Mouse (Mus musculus) spleen, postnatal 36 days (tissue): Measurements from ENCODE around the gene Vps4b.
"Not testable (repeated sequence)": the region's sequence is repeated elsewhere in the genome, so short reads cannot be mapped to it uniquely, and the experiment has no call there.

Source experiments
- DNase-seq, 2 experiments: peaks; one replicate each; pipeline ENCODE4 v3.0.0; 2022; ENCODE audit warnings: low spot score in 2 of 2, mixed read lengths in 1 of 2

Gene Vps4b

DNA sequence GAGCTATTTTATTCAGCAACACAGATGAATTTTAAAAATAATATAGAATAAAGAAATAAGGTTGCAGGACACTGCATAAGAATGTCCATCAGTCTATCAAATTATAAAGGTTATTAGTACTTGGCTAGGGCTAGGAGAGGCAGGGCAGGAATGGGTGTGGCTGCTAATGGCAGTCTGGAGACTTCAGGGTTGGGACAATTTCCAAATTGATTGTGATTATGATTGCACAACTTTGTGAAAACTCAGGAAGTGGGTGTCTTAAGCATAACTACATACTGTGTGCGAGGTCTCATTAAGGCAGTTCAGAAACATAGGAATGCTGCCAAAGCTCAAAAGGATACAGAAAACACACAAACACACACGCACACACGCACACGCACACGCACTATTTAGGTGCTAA is 44.5 kb downstream of the Vps4b start:
- DNase-seq = no peak

DNA sequence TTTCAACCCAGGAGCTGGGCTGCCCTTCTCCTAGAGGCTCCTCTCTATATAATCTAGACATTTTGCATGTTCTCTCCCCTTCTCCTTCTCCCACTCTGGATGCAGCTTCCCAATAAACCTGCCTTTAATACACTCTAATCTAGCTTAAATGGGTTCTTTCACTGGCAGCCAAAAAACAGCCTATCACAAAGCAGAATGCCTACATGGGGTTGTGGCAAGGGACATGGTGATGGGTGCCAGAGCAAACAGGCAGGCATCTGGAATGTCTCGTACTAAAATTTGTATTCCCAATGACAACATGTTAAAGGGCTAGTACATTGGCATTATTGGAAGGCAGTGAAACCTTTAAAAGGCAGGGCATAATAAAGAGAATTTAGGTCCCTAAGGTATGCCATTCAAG is 45.9 kb downstream of the Vps4b start:
- no peak for DNase-seq

DNA sequence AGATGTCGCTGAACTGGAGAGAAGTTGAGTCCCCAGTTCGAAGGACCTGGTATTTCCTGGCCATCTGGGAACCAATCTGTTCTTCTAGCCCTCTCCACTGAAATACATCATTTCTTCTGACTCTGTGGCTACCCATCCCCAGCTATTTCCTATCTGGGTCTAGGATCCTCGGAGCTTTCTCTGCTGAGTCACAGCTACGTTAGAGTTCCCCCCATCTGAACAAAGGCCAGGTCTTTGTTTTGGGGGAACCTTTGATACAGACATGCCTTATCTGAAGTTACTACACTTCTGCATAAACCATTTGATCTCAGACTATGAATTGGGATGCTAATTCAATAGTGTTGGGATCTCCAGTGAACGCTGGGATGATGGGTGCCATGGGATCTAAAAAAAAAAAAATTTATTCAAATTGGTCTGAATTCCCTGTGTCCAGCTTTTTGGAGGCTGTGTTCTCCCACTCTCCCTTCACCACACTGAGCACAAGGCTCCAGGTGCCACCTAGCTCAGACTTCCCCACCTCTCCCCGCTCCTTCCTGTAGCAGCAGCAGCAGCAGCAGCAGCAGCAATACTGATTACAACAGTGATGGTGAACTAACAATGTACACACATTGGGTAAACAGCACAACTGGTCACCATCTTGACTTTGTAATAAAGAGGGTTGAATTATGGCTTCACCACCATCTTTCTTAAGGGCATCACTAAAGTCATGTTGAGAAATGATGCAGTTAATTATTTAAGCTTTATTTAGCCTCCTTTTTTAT is 47.8 kb downstream of the Vps4b start:
- no peak for DNase-seq

DNA sequence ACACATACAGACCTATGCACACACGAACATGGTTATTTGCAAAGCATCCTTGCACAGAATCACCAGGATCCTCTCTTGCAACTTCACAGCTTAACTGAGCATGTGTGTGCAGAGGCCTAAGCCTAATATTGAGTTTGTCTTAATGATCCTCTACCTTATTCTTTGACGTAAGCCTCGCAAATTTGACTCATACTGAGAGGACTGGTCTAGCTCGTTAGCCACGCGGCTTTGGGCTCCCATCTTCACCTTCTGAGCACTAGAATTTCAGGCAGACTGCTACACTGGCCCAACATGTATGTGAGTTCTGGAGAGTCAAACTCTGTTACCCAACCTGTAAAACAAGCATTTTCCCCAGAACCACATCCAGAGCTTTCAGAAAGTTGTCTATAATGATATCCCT is 53.5 kb downstream of the Vps4b start:
- no peak for DNase-seq

DNA sequence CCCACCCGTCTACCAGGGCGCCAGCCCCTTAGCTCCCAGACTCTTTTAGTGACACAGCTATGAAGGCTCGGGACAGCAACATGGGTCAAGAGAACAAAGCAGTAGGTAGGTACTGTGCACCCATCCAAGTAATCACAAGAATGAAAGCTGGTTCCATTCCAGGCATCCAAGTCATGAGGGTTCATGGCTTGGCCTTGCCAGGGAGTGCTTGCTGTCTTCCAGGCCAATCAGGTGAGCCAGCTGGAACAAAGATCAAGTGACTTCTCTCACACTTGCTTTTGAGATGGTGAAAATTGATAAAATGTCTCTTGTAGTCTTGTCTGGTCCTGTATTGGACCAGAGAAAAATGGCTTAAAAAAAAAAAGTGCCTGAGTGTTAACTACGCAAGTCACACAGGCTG is 55.8 kb downstream of the Vps4b start:
- DNase-seq = no peak

DNA sequence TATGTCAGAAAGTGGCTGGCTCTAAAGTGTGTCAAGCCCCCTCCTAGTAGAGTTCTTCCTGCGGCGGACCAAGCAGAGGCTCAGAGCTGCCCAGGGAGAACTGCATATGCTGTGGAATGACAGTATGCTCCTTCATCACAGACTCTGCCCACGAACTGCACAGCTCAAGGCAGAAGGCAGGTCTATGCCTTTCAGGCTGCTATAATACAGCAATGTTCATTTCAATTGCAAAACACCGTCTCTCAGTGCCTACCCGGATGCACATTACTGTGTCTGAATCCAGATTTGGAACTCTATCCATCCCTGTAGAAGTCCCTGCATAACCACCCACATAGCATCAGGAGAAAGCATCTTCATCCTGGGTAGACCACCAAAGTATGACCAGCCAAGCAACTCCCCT is 56.7 kb downstream of the Vps4b start:
- no peak for DNase-seq

DNA sequence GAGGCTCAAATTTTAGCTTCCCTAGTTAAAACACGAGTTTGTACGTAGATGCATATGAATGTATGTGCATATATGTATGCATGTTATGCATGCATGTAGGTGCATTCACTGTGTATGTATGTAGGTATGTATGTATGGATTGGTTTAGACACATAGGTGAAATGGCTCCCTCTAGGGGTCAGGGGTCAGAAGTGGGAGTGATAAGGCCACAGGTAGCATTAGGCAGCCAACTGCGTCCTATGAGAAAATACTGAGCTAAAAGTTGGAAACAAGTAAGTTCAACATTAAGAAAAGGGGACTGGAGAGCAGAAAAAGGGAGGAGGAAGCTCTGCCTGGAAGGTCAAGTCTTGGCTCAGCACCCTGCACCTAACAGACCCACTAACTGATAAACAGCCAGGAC is 58.4 kb downstream of the Vps4b start:
- DNase-seq = peak; percentile 45 to 53

DNA sequence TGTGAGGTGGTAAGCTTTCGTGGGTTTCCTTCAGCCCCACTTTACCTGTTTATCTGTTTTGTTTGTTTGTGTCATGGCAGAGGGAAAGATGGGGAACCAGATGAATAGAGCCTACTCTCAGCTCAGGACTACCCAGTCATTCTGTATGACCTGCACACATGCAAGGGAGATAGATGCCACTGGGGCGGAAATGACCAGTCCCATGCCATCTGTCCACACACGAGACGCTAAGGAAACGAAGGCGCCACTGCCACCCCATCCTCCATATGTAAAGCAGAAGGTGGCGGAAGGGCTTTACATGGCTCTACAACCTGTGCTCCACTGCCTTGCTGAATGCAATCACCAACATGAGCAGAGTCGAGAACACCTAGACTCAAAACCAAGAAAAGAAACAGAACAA is 60.3 kb downstream of the Vps4b start:
- DNase-seq = no peak

DNA sequence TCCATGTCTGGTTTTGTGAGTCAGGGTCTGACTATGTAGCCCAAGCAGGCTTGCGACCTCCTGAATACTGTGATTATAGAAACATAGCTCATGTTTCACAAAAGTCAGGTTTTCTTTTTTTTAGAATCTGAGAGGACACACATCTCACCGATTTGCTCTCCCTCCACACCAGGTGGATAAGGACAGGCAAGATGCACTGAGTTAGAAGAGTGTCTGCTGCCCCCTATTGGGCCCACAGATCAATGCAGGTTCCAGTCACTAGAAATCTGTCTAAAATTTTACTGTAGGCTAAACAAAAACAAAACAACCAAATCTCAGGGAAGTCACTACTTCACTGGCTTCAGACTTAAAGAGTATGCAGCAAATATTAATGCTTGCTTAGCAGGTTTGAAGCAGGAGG is 60.9 kb downstream of the Vps4b start:
- peak in 1 of 2 experiments; percentile 20 for DNase-seq

DNA sequence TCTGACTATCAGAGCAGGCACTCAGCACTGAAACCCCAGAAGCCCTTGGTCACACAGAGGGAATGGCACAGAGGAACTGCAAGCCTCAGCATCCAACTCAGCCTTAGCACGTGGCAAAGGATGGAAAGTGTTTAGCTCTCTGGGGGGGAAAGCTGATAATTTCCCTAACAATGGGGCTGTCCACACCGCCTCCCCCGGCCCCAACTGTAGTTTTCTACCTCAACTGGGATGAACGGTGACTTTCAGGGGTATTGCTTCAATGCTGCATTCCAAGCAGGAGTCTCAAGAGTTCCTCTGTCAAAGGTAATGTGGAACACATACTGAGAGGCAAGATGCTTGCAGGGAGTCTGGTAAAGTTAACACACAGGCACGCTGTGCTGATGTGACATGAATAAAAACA is 74.5 kb downstream of the Vps4b start:
- DNase-seq = no peak

DNA sequence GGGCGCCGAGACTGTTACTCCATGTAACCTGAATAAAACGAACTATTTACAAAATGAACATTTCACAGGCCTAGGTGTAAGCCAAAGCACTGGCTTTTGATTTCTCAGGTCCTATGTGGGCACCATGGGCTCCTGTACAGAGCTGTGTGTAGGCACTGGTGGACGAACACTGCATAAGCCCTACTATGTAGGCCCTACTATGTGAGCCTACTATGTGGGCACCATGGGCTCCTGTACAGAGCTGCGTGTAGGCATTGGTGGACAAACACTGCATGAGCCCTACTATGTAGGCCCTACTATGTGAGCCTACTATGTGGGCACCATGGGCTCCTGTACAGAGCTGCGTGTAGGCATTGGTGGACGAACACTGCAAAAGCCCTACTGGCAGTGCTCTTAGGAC is 78.8 kb downstream of the Vps4b start:
- DNase-seq = not testable (repeated sequence)

DNA sequence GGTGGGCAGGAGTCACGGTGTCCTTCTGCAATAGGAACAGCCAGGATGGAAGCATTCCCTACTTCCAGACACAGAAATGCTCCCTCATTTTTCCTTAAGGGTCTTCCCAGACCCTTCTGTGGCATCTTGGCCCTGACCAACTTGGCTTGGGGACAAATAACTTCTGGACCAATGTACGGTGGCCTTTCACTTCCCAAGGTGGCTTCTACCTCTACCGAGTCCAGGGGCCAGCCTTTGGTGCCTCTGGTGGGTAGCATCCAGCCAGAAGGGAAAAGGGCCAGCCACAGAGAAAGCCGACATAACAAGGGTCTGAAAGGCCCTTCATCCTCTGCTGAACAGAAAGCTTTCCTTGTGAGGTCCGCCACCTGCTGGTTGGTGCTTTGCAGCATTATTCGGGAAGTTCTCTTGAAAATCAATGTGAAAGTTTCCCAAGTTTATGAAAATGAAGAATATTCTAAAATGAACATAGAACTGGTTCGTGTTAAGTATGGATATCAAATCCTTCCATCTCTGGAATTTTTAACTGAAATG is 79.4 kb downstream of the Vps4b start:
- DNase-seq = peak; percentile 57 to 70

DNA sequence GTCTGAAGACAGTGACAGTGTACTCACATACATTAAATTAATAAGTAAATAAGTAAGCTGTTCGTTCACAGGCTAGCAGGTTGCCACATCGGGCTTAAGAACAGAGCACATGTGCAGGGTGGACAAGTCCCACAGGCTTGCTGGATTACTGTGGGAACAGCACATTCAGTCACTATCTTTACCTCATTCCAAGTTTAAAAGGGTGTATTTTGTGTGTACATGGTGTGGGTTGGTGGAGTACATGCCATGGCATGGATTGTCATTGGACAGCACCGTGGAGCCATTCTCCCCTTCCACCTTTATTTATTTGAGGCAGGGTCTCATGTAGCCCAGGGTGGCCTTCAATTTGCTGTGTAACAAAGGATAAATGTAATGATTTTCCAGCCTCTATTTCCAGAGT is 80.4 kb downstream of the Vps4b start:
- no peak for DNase-seq

DNA sequence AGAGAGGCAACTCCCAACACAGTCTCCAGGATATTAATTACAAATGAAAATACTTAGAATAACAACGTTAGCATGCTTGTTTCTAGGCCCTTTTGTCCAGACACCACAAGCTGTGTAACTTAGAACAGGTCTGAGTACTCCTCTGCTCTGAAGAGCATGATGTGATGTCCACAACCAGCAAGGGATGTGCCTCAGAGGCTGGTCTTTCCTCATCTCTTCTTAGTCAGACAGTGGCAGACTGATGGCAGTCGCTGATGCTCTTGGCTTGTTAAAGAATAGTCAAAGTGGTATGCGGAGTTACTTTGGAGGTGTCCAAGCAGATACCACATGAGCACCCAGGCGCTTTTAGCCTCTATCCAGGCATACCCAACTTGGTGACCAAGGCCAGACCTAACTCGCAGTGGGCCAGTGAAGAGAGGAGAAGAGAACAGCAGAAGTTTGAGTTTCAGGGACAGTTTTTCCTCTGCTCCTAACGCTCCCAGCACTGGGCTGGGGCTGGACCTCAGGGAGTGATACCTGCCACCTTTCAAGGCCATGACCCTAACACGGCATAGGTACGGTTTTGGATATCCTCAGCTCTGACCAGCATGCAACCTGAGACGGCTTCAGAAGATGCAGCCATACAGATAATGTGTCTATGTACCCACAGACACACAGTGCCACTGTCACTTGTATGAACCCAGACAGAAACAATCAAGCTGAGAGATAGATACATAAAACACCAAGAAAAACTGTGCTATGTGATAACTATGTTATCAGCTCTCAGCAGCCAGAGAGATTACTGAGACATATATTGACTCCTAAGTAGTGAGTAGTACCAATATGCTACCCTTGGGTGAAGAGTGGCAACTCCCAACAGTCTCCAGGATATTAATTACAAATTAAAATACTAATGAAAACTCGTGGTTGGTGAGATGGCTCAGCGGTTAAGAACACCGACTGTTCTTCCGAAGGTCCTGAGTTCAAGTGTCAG is 81.1 kb downstream of the Vps4b start:
- no peak for DNase-seq

DNA sequence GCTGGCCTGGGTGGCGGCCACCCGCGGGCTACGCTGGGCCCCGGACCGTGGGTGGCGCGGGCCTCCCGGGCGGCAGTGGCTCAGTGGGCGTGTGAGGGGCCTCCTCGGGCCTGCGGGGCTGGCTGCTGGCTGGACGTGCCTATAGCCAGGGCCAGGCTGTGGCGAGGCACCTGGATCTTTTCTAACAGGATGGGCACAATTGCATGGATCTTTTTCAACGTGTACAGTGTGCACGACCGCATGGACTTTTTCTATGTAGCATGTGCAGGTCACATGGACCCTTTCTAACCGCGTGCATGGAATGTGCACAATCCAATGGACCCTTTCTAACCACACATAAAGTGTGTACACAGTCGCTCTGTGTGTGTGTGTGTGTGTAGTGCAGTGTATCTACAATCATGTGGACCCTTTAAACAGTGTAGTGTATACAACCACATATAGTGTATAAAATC is 82.0 kb downstream of the Vps4b start:
- no peak for DNase-seq
